Mouse (Mus musculus): ENCODE data around the gene Setd5.

The Setd5 gene

DNA sequence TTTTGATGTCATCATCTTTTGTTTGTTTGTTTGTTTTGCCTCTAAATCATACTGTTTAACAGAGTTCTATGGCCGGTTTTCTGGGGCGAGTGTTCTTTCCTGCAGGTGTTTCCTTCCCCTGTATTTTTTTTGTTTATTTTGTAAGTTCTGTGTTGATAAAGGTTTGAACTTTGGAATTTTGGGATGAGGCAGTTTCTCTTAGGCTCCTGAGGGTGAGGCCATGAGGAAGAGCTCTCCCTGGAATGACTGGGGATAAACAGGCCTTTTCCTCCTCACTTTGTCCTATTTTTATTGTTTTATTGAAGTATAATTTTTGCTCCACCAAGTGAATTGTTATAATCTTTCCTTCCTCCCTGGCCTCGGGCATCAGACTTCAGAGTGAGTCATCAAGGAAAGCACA is 24.2 kb upstream of the Setd5 start:
- in situ Hi-C loops (cut with MboI, MseI) = no loop called here

DNA sequence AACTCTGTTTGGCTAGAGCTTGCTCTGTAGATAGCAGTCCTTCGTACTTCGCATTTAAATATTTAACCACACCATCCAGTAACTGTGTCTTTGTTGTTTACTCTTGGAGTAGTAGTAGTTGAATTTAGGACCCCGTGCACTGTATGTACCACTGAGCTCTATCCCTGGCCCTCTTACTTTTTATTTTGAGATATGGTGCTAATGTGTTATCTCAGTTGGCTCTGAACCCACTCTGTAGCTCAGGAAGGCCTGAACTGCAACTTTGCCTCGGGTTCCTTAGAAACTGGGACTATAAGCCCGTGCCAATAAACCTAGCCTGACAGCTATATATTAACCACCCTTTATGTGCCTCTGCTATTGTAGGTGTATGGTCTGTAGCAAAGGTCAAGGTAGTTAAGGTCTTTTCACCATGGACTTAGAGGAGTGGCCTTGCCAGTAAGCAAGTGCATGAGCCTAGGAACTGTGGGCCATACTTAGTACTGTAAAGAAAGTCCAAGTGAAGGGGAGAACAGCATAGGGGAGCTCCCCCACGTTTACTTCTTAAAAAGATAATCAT is 22.5 kb upstream of the Setd5 start:
- in situ Hi-C loops (cut with MboI, MseI) = no loop called here

DNA sequence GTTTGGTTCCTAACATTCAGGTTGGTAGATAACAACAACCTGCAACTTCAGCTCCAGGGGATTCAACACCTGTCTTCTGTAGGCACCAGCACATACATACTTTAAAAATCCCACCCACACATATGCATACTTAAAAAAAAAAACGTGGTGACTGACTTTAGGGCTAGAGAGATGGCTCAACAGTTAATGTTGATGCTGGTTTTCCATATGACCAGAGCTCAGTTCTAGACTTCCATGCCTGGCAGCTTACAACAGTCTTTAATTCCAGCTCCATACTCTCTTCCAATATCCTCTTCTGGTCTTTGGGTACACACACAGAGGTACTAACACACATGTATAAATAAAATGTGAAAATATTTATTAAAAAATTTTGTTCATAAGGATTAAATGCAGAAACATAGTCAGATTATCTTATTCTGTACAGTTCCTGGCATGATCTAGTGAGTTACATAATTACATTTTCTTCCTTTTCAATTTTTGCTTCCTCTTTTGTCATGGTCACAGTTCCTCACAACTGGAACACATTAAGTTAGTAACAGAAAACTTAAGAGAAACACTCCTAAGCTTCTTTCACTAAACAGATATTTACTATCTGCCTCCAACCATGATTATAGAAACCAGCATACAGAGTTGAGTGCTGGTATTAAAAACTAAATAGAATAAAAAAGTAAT is 16.1 kb upstream of the Setd5 start:
- in situ Hi-C loops (cut with MboI, MseI) = loop anchor here (5.0 to 10.0 kb wide), 2 partner anchors 54 to 256 kb away; no protein-coding TSS in a partner anchor

DNA sequence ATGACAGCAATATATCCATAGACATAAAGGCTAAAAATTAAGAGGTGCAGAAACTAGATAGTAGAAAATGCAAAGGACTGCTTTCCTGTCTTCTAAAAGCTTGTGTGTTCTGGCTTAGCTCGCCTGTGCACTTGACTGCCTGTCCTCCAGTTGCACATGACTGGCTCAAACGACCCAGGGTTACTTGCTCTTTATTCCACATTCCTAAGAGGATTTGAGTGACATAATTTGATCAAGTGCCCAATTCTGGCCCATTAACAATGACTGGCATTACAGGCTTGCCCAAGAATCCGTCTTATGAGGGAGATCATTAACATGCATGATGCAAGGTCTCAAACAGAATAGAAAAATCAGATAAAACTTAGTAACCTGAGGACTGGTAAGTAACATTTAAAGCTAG is 14.9 kb upstream of the Setd5 start:
- in situ Hi-C loops (cut with MboI, MseI) = loop anchor here (5.0 to 10.0 kb wide), 2 partner anchors 53 to 255 kb away; no protein-coding TSS in a partner anchor

DNA sequence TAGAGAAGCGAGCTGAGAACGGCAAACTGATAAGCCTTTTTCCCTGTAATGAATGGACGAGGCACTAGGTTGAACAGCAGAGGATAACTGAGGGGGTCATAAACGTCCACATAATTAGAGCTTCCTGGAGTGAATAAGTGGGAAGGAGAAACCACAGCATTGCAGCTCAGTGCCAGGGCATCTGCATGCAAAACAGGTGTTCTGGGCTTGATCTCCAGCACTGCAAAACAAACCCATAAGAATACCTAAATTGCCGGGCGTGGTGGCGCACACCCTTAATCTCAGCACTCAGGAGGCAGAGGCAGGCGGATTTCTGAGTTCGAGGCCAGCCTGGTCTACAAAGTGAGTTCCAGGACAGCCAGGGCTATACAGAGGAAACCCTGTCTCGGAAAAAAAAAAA is 13.8 kb upstream of the Setd5 start:
- in situ Hi-C loops (cut with MboI, MseI) = loop anchor here (5.0 to 10.0 kb wide), 2 partner anchors 51 to 254 kb away; no protein-coding TSS in a partner anchor

DNA sequence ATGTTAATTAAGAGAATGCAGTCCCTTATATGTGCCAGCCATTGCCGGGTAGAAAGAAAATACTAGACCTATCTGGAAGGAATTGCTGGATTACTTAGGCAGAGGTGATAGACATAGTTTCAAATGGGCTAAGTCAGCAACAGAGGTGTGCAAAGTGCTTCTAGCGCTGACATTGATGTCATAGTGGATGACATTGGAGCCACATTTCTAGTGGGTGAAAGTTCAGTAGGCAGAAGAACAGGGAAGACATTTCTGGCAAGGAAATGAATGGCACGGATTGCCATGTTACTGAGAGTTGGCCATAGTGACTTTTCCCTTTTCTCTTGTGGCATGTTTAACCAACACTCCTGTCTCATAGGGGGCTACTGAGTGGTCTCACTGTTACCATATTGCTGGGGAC is 12.0 kb upstream of the Setd5 start:
- in situ Hi-C loops (cut with MboI, MseI) = loop anchor here (10.0 kb wide), 1 partner anchor 50 kb away; no protein-coding TSS in a partner anchor

DNA sequence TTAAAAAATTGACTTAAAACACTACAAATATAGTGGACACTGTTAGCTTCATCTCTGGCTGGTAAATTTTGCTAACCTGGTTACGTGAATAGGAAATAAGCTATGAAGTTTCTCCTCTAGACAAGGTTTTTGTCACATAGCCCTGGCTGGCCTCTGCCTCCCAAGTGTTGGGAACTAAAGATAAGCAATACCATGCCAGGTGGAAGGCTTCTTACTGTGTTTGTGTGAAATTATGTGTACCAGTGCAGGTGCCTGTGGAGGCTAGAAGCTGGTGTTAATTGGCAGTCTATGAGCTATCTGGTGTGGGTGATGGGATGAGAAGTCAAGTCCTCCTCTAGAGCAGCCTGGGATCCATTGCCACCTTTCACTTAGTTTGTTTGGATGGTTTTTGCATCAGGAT is 8.0 kb upstream of the Setd5 start:
- in situ Hi-C loops (cut with MboI, MseI) = loop anchor here (10.0 kb wide), 1 partner anchor 46 kb away; no protein-coding TSS in a partner anchor

DNA sequence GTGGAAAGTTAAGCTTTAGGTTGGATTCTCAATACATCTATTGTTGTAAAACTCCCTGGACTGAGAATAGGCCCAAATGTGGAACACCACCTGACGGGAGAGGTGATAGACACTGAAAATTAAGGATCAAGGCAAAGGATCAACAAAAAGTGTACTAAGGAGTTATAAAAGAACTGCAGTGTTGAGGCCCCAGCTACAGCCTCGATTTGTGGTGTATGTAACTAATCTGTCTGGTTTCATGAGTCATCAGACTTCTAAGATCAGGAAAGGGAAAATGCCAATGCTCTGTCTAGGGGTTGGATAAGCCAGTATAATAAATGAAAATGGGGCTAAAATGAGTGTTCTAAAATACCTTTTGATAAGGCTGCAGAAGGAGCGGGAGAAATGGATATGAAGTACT is 1.9 kb upstream of the Setd5 start:
- in situ Hi-C loops (cut with MboI, MseI) = no loop called here

DNA sequence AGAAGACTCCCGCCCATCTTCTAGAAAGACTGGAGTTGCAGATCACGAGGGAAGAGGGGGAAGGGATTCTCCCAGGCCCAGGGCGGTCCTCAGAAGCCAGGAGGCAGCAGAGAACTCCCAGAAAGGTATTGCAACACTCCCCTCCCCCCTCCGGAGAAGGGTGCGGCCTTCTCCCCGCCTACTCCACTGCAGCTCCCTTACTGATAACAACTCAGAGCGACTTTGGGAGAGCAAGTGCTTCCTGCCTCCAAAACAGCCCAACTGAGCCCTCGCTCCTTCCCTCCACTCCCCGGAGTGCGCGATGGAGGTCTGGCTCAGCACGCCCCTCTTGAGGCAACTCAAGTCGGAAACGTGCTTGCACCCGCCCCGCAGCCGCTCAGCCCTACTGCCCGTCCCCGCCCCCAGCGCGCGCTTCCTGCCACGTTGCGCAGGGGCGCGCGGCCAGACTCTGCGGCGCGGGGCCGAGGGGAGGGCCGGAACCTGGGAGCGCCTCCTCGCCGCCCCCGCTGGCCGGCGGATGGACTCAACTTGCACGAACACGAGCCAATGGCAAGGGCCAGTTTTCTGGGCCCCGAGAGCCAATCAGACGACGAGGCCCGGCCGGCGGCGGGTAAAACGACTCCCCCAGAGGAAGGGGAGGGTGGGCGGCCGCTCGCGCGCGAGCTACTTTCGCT is 1.0 kb upstream of the Setd5 start:
- in situ Hi-C loops (cut with MboI, MseI) = no loop called here

DNA sequence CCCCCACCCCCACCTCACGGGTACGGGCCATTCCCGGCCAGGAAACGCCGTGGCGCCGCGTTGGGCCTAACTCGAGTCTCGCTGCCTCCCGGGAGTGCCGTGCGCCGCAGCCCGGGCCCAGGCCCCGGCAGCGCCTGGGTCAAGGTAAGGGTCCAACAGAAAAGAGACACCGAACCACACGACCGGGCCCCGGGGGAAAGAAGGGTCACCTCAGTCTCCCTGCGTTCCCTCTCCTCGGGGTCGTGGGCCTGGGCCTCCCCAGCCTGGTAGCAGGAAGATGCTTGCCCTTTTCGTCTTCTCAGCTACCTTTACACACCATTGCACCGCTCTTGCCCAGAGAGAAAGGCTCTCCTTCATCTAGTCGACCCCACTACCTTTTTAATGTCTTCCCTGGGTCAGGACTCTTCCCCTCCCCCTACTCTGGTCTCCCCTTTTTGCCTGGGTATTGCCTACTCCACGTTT is 435 bp downstream of the Setd5 start:
- in situ Hi-C loops (cut with MboI, MseI) = no loop called here

DNA sequence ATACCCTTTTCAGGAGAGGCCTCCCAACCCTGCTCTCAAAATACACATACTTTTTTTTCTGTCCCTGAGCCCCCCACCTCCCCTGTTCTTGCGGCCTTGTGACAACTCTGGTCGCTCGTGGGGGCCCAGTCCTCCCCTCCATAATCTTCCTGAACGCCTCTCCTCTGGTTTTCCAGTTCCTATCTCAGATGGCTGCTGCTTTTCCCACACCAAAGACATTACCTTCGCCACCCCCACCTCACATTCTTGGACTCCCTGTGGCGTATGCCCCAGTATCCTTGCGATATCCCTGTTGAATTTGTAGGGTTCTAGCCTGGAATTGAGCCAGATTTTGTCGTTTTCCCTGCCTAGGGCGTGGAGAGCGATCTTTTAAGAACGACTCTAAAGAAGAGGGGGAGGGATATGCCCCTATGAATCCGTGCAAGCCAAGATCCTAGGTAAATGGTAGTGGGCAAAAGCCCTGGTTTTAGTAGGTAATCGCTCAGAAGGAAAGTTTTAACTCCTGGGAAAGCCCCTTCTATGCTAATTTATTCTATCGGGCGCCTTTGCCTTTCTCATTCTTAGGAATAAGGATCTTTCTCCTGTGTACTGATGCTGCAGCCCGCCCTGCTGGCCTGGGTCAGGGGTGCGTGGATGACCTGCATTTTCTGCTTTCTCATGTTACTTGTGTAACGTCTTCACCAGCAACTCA is 1.0 kb downstream of the Setd5 start:
- in situ Hi-C loops (cut with MboI, MseI) = no loop called here

DNA sequence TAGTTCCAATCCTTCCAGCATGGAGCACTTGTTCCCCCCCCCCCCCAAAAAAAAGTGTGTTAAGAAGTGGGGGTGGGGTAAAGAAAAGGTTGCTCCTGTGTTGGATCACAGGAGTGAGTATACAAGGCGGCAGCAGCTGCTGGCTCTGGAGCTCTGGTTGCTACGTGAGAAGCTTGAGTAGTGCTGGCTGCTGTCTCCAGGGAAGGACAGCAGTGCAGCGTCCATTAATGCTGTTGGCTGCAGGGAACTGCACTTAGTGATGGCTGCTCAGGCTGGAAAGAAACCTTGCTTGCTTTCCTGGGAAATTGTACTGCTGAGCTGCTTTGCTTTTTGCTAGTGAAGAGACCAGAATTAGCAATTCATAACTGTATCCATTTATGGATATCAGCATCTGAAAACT is 2.3 kb downstream of the Setd5 start:
- in situ Hi-C loops (cut with MboI, MseI) = no loop called here

DNA sequence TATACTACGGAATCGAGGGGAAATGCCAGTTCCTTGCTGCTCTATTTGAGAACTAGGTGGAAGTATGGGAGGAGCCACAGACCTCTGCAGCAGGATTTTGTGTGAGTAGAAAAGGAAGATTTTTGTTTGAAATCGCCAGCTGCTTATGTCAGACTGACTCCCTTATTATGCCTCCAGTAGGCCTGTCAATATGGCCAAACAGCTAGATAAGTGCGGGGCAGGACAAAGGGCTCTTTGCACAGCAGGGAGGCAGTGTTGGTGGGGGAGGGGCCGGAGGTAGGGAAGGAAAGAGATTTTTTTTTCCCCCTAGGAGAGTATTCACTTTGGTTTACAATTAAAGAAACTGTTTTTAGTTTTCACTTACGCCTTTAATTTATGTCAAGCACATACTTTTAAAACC is 5.1 kb downstream of the Setd5 start:
- in situ Hi-C loops (cut with MboI, MseI) = no loop called here

DNA sequence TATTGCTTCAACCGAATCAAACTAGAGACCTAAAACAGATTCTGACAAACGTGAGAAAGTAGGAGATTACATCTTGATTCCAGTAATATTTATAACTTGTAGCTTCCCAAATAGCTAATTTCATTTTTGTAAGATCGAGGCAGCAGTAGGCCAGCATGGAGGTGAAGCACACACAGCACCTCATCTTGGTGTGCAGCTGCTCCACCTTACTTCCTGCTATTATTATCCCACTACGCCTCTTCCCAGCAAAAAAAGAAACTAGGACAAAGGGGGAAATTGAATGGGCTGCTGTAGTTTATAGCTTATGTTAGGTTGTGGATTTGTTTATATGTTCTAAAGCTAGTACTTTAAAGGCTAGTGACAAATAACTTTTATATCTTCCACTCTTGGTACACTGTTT is 7.4 kb downstream of the Setd5 start:
- in situ Hi-C loops (cut with MboI, MseI) = no loop called here

DNA sequence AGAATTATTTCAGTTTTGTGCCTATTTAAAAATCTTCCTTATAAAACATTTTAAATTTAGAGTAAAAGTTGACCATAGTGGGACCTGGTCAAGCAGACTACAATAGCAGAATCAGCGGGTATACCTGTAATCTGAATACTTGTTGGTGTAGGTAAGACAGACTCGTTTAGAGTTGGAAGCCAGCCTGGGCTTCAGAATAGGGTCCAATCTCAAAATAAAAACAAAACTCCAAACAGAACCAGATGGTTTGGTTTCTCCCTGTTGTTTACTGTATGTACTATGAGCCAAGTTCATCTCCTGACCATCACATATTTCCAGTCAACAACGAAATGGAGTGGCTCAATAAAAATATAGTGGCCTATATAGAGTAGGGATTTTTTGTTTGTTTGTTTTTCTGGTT is 16.0 kb downstream of the Setd5 start:
- in situ Hi-C loops (cut with MboI, MseI) = no loop called here

DNA sequence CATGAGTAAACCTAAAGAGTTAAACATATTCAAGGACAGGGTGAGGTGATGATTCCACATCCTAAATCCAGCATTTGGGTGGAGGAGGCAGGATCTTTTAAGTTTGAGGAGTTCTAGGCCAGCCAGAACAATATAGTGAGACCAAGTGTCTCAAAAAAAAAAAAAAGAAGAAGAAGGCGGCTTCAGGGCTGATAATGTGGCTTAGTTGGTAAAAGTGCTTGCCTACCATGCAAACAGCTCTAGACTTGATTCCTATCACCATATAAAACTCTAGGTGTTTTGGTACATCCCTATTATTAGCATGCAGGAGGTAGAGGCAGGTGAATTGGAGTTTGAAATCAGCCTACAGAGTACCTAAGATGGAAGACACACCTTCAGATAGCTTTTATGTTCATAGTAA is 18.4 kb downstream of the Setd5 start:
- in situ Hi-C loops (cut with MboI, MseI) = no loop called here

DNA sequence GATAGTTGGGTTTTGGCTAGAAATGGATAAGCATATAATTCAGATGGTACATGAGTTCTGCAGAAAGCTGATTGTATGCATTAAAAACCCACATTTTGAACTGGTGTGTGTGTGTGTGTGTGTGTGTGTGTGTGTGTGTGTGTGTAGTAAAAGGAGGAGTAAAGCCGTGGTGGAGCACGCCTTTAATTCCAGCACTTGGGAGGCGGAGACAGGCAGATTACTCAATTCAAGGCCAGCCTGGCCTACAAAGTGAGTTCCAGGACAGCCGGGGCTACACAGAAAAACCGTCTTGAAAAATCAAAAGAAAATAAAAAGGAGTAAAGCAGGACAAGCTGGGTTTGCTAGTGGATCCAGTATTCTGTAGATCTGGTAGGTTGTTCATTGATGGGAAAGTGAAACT is 20.5 kb downstream of the Setd5 start:
- in situ Hi-C loops (cut with MboI, MseI) = no loop called here

DNA sequence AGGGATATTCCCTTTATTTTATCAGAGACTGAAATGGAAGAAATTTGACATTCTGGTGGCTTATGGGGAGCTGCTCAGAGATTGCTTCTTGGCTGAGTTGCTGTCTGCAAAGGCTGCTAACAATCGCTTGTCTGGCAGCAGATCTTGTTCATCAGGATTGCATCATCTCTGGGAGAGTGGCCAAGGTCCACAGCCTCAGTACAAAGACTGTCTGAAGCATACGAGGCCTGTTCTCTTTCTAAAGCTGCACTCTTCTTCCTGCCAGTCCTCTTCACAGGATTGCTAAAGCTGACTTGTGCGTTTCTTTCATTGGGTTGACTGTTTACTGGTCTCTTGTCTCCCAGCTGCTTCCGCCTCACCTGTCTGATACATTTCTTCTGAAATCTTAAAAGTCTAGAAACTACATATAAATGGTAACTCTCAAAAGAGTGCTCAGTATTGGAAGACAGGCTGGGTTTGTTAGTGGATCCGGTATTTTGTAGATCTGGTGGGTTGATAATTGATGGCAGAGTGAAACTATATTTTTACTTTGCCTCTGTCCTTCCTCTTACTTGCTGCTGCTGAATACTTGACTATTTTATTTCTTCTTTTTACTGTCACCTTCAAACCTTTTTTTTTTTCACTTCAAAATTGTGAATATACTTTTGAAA is 22.6 kb downstream of the Setd5 start:
- in situ Hi-C loops (cut with MboI, MseI) = no loop called here

DNA sequence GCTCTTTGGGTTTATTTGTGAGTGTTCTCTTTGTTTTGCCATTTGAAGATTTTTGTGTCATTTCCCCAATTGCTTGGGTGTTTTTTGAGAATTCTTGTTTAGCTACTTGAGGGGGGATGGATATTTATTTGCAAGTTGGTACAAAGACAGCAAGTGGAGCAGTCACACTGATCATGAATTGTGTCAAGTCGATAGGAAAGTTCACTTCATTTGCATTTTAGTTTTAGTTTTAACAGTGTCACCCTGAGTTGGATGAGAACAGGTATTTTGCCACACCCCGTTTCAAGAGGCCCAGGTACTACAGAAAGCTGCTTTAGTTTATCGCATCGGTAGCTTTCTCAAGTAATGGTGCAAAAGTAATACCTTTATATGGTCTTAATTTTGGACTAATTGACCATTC is 25.4 kb downstream of the Setd5 start:
- in situ Hi-C loops (cut with MboI, MseI) = no loop called here

DNA sequence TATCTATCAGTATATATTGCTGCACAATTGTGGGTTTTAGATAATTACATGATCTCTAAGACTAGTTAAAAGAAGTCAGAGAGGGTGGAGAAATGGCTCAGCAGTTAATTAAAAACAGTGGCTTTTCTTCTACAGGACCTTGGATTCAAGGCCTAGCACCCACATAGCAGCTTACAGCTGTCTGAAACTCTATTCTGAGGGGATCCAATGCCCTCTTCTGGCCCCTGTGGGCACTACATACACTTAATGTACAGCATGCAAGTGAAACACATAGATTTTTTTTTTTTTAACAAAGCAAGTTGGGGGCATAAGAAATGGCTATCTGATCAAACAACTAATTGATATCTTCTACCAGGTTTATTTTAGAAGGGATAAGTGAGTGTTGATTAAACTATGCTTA is 26.6 kb downstream of the Setd5 start:
- in situ Hi-C loops (cut with MboI, MseI) = no loop called here

DNA sequence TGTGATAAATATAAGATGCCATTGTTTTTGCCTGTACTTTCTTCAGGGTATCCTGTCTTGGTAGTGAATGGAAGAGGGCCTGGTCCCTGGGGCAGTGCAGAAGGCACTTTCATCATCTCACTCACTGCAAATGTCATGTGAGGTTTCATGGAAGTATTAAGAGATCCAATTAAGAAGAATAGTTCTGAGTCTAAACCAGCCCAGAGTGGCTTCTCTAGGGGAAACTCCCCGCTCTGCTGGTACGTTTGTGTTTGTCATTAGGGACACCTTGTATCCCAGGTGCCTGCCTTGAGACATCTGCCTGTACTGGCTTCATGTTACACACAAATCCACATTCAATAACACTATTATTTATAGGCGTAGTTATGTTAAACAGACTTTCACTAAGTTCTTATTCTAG is 32.2 kb downstream of the Setd5 start:
- in situ Hi-C loops (cut with MboI, MseI) = no loop called here

DNA sequence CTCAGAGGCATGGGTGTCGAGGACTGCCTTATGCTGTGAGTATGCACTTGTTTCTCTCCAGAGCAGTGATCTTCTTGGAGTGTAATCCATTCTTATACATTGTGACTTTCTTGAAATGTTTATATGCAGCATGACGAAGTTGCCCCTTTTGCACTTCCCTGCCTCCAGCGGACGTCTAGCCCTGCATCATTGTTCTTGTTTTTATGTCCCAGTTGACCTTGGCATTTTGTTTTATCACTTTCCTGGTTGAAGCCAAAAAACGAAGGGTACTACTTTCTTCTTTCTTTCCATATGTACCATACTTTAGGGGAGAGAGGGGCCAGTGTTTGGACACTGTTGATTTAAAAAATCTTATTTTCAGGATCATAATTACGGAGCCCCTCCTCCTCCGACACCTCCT is 32.8 kb downstream of the Setd5 start:
- in situ Hi-C loops (cut with MboI, MseI) = loop anchor here (5.0 to 10.0 kb wide), 3 partner anchors 37 to 205 kb away; no protein-coding TSS in a partner anchor

All from regulatory T cell (primary cell).